Mouse (Mus musculus): Measurements from ENCODE around the gene Cnot4. TPM values are rescaled to one million over a fixed set of nuclear protein-coding genes. Genes with fewer than 3 reads are reported as not detected.

Gene Cnot4
- polyA plus RNA-seq, 1 experiment, result 19.6 TPM

DNA sequence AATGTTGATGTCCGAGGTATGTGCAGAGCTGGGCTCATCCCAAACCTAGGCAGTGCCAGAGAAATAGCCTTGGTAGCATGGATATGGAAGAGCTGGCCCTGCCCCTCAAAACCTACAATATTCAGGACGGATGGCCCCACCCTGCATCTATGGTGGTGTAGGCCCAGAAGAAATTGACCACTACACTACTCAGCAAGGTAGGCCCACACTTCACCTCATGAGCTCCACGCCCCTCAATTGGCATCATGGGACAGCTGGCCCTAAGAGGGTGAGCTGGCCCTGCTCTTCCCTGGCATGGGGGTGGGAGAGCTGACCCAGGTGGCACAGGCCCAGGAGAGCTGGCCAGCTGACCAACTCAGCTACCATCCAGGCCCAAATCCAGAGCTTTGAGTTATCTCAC lies 48.6 kb downstream of the Cnot4 start:
- Histone ChIP-seq H3K27ac (ENCODE audit: control insufficient read depth, insufficient read depth, low read depth, low read length, poor library complexity) (no peak overlapping the region), H3K4me3 (replicated peaks; ENCODE audit: control insufficient read depth, low read depth, low read length) (no peak overlapping the region), H3K4me1 (ENCODE audit: control insufficient read depth, insufficient read depth, low read length) (no peaks in the 10 kb centered on the region)
- TF ChIP-seq CTCF (IDR thresholded peaks at IDR 0.05; ENCODE audit: control insufficient read depth, insufficient read depth, low read length), result no peak
- no peak for TF ChIP-seq POLR2A (IDR thresholded peaks at IDR 0.05; ENCODE audit: borderline replicate concordance, control insufficient read depth, low read depth, low read length)
- 90% methylated on average over 3 of the region's 3 CpGs for WGBS

DNA sequence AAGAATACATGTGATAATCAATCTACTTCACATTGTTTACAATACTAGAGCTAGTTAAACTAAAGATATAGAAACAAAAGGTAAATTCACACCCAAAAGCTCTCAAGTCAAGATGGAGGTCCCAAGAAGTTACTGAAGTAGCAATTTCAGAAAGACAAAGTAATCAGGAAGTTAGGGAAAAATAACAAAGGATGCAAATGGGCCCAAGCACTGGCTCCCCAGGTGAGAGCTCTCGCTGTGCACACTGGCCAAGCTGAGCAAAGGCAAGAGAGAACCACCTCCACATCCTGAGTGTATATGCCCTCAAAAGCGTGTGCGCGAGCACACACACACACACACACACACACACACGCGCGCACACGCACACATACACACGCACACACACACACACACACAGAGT lies 58.4 kb downstream of the Cnot4 start:
- Histone ChIP-seq H3K27ac (ENCODE audit: control insufficient read depth, insufficient read depth, low read depth, low read length, poor library complexity) (no peak overlapping the region), H3K4me1 (ENCODE audit: control insufficient read depth, insufficient read depth, low read length) (no peaks in the 10 kb centered on the region), H3K4me3 (replicated peaks; ENCODE audit: control insufficient read depth, low read depth, low read length) (no peak overlapping the region)
- WGBS, result 97% methylated on average over 9 of the region's 9 CpGs
- TF ChIP-seq CTCF (IDR thresholded peaks at IDR 0.05; ENCODE audit: control insufficient read depth, insufficient read depth, low read length), result no peak
- no peak for TF ChIP-seq POLR2A (IDR thresholded peaks at IDR 0.05; ENCODE audit: borderline replicate concordance, control insufficient read depth, low read depth, low read length)

DNA sequence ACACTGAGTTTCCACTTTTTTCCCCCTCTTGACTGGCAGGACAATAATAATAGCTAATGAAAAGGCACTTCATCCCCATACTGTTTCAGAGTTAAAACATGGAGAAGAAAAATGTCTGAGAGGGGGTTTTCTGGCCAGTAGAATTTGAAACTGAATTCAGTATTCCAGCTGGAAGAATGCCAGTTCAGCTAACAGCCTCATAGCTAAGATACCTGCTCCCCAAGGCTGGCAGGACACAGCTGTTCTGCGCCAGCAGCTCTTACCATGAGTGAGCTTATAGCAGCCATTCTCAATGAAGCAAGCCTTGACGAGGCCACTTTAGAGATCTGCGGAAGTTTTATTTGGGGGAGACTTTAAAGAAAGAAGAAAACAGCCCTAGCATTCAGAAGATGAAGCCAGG lies 62.3 kb downstream of the Cnot4 start:
- 93% methylated on average over 3 of the region's 3 CpGs for WGBS
- no peaks in the 10 kb centered on the region for H3K4me1 ChIP-seq (ENCODE audit: control insufficient read depth, insufficient read depth, low read length)
- no peak for TF ChIP-seq POLR2A (IDR thresholded peaks at IDR 0.05; ENCODE audit: borderline replicate concordance, control insufficient read depth, low read depth, low read length)
- no peak for TF ChIP-seq CTCF (IDR thresholded peaks at IDR 0.05; ENCODE audit: control insufficient read depth, insufficient read depth, low read length)
- H3K4me3 ChIP-seq (replicated peaks; ENCODE audit: control insufficient read depth, low read depth, low read length), result no peak overlapping the region
- no peak overlapping the region for H3K27ac ChIP-seq (ENCODE audit: control insufficient read depth, insufficient read depth, low read depth, low read length, poor library complexity)

DNA sequence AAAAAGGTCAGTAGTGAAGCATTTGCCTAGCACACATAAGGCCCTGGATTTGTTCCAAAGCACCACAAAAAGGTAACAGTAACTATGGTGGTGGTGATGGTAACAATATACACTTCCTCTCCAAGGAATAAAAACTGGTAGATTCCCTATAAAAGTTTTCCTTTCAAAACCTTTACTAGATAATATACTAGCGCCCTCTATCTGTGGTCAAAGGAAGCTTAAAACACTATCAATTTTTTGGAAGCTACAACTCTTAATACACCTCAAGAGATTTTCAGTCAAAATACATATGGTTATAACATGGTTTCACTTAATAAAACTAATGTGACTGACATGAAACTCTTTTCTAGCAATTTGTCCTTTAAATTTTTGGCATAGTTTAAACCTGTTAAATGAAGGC lies 71.1 kb downstream of the Cnot4 start:
- Histone ChIP-seq H3K27ac (ENCODE audit: control insufficient read depth, insufficient read depth, low read depth, low read length, poor library complexity) (no peak overlapping the region), H3K4me3 (replicated peaks; ENCODE audit: control insufficient read depth, low read depth, low read length) (no peak overlapping the region), H3K4me1 (ENCODE audit: control insufficient read depth, insufficient read depth, low read length) (no peaks in the 10 kb centered on the region)
- TF ChIP-seq POLR2A (IDR thresholded peaks at IDR 0.05; ENCODE audit: borderline replicate concordance, control insufficient read depth, low read depth, low read length) (no peak), CTCF (IDR thresholded peaks at IDR 0.05; ENCODE audit: control insufficient read depth, insufficient read depth, low read length) (no peak)
- 44% methylated on average over 1 of the region's 1 CpGs for WGBS

DNA sequence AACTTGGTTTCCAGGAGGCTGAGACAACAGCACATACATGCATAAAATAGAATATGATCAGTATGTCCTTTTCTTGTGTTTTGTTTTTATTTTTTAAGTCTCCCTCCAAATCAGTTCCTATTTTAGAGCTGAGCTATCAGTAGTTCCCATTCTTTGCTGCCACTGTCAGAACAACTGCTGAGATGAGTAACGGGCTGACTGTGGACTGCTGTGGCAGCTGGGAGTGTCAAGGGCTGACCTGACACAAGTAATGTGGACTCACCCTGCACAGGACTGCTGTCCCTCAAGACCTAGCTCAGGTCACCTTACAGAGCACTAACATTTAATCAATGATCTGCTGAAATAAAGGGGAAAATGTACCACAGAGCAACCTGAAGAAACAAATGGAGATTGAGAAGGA lies 90.4 kb downstream of the Cnot4 start:
- no peaks in the 10 kb centered on the region for H3K4me1 ChIP-seq (ENCODE audit: control insufficient read depth, insufficient read depth, low read length)
- TF ChIP-seq CTCF (IDR thresholded peaks at IDR 0.05; ENCODE audit: control insufficient read depth, insufficient read depth, low read length), result no peak
- TF ChIP-seq POLR2A (IDR thresholded peaks at IDR 0.05; ENCODE audit: borderline replicate concordance, control insufficient read depth, low read depth, low read length), result no peak
- H3K27ac ChIP-seq (ENCODE audit: control insufficient read depth, insufficient read depth, low read depth, low read length, poor library complexity), result no peak overlapping the region
- 78% methylated on average over 1 of the region's 1 CpGs for WGBS
- no peak overlapping the region for H3K4me3 ChIP-seq (replicated peaks; ENCODE audit: control insufficient read depth, low read depth, low read length)

DNA sequence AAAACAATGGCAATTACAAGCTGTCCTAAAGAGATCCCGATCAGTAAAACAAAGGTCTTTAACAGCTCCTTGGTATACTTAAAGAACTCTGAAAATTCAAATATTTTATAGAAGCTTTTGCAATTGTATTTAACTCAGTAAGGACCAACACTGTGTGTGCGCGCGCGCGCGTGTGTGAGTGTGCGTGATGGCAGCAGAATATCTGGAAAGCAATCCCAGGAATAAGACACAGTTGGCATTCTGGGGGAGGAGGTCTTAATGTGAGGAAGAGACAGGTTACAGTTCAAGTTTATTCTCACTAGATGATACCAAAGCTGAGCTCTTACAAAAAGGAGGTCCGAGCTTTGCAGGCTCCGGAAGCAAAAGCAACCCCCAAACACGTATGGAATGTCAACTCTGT lies 100.2 kb downstream of the Cnot4 start:
- Histone ChIP-seq H3K27ac (ENCODE audit: control insufficient read depth, insufficient read depth, low read depth, low read length, poor library complexity) (no peak overlapping the region), H3K4me3 (replicated peaks; ENCODE audit: control insufficient read depth, low read depth, low read length) (no peak overlapping the region), H3K4me1 (ENCODE audit: control insufficient read depth, insufficient read depth, low read length) (no peaks in the 10 kb centered on the region)
- 96% methylated on average over 11 of the region's 11 CpGs for WGBS
- TF ChIP-seq CTCF (IDR thresholded peaks at IDR 0.05; ENCODE audit: control insufficient read depth, insufficient read depth, low read length) (no peak), POLR2A (IDR thresholded peaks at IDR 0.05; ENCODE audit: borderline replicate concordance, control insufficient read depth, low read depth, low read length) (no peak)

DNA sequence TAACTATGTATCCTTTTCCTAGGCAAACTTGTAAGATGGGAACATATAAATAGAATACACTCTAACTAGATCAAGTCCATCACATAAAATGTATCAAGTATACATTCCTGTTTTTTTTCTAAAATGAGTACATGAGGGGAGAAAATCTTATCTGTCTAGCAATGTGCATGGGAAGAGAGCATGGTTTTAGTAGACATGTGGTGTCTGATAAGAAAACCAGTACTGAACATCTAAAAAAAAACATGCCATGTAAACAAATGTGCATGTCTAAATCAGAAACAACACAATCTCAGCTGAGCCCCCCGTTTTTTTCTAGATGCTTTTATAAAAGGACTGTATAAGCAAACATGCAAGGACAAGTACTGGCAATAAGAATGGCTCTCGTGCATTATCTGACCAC lies 100.8 kb downstream of the Cnot4 start:
- Histone ChIP-seq H3K4me3 (replicated peaks; ENCODE audit: control insufficient read depth, low read depth, low read length) (no peak overlapping the region), H3K27ac (ENCODE audit: control insufficient read depth, insufficient read depth, low read depth, low read length, poor library complexity) (no peak overlapping the region), H3K4me1 (ENCODE audit: control insufficient read depth, insufficient read depth, low read length) (no peaks in the 10 kb centered on the region)
- TF ChIP-seq POLR2A (IDR thresholded peaks at IDR 0.05; ENCODE audit: borderline replicate concordance, control insufficient read depth, low read depth, low read length) (no peak), CTCF (IDR thresholded peaks at IDR 0.05; ENCODE audit: control insufficient read depth, insufficient read depth, low read length) (no peak)
- 61% methylated on average over 2 of the region's 2 CpGs for WGBS

DNA sequence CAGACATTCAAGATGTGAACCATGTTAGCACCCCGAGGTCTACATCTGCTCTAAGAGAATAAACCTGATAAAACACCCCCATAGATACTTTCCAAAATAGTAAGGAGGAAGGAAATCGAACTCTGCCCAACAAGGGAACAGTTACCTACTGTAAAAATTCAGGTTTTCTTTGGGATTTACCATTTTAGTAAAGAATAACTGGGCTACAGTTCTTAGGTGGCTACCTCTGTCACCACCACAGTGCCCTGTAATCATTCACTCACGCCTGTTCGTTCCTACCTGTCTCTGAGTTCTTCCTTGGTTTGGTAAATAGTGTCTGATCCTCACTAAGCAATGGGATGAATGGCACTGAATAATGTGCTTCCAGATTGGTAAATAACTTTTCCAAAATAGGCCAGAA lies 102.7 kb downstream of the Cnot4 start:
- 88% methylated on average over 4 of the region's 4 CpGs for WGBS

DNA sequence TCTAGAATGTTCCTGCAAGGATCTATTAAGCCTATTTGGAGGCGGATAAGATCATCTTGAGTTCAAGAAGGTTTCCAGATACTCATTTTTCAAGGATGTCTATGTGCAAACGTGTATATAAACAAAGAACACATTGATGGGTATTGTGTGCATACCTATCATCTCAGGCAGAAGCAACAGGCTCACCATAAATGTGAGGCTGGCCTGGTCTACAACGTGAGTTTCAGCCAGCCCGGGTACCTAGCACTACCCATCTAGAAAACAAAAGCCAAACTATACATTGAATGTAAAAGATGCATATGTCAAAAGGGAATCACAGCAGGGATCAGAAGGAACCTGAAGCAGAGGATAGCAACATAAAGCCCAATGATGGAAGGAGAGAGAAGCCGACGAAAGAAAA lies 103.3 kb downstream of the Cnot4 start:
- Histone ChIP-seq H3K4me1 (ENCODE audit: control insufficient read depth, insufficient read depth, low read length) (no peaks in the 10 kb centered on the region), H3K27ac (ENCODE audit: control insufficient read depth, insufficient read depth, low read depth, low read length, poor library complexity) (no peak overlapping the region), H3K4me3 (replicated peaks; ENCODE audit: control insufficient read depth, low read depth, low read length) (no peak overlapping the region)
- TF ChIP-seq POLR2A (IDR thresholded peaks at IDR 0.05; ENCODE audit: borderline replicate concordance, control insufficient read depth, low read depth, low read length), result no peak
- no peak for TF ChIP-seq CTCF (IDR thresholded peaks at IDR 0.05; ENCODE audit: control insufficient read depth, insufficient read depth, low read length)
- WGBS, result 87% methylated on average over 6 of the region's 6 CpGs

More for the DNA sequence above, 102.7 kb downstream of the Cnot4 start:
- H3K27ac ChIP-seq (ENCODE audit: control insufficient read depth, insufficient read depth, low read depth, low read length, poor library complexity), result no peak overlapping the region
- no peaks in the 10 kb centered on the region for H3K4me1 ChIP-seq (ENCODE audit: control insufficient read depth, insufficient read depth, low read length)
- H3K4me3 ChIP-seq (replicated peaks; ENCODE audit: control insufficient read depth, low read depth, low read length), result no peak overlapping the region
- TF ChIP-seq CTCF (IDR thresholded peaks at IDR 0.05; ENCODE audit: control insufficient read depth, insufficient read depth, low read length) (no peak), POLR2A (IDR thresholded peaks at IDR 0.05; ENCODE audit: borderline replicate concordance, control insufficient read depth, low read depth, low read length) (no peak)
